Mouse (Mus musculus): Measurements from ENCODE around the gene D10Wsu102e.
"Not testable (repeated sequence)": the region's sequence is repeated elsewhere in the genome, so short reads cannot be mapped to it uniquely, and the experiment has no call there.

D10Wsu102e gene

DNA sequence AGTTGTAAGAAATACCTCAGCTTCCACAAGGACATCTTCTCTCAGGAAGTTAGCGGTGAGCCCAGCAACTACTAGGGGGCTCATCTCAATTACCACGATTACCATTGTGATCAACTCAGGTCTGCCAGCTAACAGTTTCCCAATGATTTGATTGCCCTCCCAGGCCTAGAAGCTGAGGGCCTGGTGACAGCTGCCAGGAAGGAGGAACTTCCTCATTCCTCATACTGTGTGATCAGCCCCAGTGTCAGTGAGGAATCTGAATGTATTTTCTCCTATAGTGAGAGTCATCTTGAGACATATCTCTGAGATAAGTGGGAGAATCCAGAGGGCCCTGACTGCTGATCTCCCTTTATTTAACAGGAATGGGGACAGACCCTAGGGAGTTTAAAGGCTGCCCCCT is 37.3 kb downstream of the D10Wsu102e start:
- no peak for DNase-seq

DNA sequence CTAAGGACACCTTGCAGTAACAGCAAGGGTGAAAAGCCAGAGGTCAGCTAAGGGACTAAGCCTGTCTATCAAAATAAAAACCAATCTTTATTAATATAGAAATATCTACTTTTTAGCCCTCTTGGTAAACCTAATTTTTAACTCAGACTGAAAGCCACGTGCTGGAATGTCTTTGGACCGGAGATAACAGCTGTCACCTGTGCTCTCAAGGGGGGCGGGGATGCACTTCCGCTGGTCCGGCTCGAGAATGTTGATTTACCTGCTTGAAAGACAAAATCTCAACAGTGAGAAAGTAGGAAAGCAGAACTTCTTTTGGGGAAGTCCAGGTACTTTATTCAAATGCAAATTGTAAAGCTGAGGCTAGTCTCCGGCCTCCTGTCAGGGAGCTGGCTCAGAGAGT is 40.9 kb downstream of the D10Wsu102e start:
- not testable (repeated sequence) for DNase-seq

DNA sequence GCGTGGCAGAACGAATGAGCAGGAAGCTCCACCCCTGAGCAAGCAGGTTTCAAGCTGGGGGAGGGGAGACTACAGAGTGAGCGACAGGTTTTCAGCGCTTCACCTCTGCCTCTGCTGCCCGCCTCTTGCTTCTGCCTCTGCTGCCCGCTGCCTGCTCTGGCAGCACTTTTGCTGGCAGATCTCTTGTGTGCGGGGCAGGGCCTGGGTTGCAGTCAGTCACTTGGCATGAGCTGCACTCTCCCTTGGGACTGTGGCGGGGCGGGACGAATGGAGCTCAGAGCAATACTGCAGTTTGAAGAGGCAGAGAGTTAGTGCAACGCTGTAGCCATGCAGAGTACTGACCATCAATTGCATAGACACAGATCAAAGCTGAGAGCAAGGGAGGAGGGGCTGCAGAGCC is 45.0 kb downstream of the D10Wsu102e start:
- DNase-seq = no peak

GRCm38 (mm10) chr10:83405711-83406110 is 45.7 kb downstream of the D10Wsu102e start:
- no peak for DNase-seq

GRCm38 (mm10) chr10:83407141-83407540 is 47.1 kb downstream of the D10Wsu102e start:
- DNase-seq = no peak

- DNase-seq = not testable (repeated sequence)
Observed at GRCm38 (mm10) chr10:83418466-83418865, 58.4 kb downstream of the D10Wsu102e start.

GRCm38 (mm10) chr10:83448582-83448981 is 88.6 kb downstream of the D10Wsu102e start:
- no peak for DNase-seq

- no peak for DNase-seq
Observed at GRCm38 (mm10) chr10:83457531-83457930, 97.5 kb downstream of the D10Wsu102e start.

- no peak for DNase-seq
Observed at GRCm38 (mm10) chr10:83475226-83475625, 115.2 kb downstream of the D10Wsu102e start.

DNA sequence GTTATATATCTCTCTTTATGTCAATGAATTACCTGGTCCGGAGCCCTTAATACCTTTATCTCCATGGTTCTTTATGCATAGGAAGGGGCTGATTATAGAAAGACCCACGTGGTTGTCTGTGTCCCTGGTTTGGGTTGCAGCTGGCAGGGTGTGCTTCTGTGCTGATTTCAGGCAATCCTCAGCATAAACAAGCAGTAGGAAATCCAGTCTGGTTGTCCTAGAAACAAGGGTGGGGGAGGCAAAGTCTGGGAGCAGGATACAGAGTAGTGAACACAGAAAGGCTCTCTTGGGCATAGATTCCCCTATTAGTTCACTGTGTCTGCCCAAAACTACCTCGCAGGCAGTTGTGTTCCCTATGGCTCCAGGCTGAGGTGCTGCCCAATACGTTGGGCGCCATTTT is 117.3 kb downstream of the D10Wsu102e start:
- DNase-seq = no peak

- DNase-seq = no peak
Observed at GRCm38 (mm10) chr10:83490506-83490905, 130.5 kb downstream of the D10Wsu102e start.

- no peak for DNase-seq
Observed at GRCm38 (mm10) chr10:83497321-83497720, 137.3 kb downstream of the D10Wsu102e start.

- peak; percentile 57 for DNase-seq
Observed at GRCm38 (mm10) chr10:83508962-83509660, 149.1 kb downstream of the D10Wsu102e start.

- DNase-seq = no peak
Observed at GRCm38 (mm10) chr10:83511304-83511703, 151.3 kb downstream of the D10Wsu102e start.

GRCm38 (mm10) chr10:83513736-83514135 is 153.7 kb downstream of the D10Wsu102e start:
- no peak for DNase-seq

DNA sequence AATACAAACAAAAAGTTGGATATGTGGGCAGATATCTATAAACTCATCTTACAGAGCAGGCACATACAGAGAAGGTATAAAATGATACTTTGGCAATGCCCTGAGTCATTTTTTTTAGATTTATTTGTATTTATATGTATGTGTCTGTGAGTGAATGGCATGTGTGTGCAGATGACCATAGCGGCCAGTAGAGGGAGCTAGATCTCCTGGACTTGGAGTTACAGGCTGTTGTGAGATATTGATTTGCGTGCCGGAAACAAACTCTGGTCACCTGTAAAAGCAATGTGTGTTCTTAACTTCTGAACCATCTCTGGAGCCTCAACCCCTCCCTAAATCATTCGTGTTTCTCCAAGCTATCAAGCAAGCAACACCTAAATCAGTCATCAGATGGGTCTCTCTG is 161.0 kb downstream of the D10Wsu102e start:
- DNase-seq = peak; percentile 16

- DNase-seq = not testable (repeated sequence)
Observed at GRCm38 (mm10) chr10:83524238-83524637, 164.2 kb downstream of the D10Wsu102e start.

DNA sequence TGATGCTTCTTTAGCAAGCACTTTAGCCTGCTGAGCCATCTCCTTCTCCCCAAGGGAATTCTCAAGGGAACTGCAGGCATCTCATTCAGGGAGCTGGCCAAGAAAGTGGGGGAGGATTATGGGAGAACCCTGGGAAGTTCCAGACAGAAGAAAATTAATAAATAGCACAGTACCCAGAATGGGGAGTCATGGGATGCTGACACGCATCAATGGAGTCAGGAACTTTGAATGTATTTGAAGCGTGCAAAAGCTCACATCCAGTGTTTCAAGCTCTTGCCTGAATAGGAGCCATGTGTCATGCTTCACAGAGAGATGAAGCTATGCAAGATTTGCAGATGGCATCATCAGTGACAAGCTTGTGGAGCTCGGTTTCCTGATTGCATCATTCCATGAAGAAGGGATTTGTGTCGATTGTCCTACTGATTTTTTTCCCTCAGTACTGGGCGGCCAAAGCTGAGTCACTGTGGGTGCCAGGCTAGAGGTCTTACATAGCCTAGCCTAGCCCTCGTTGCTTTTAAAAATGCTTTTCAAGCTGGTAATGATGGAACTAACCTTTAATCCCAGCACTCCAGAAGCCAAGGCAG is 170.5 kb downstream of the D10Wsu102e start:
- DNase-seq = no peak

GRCm38 (mm10) chr10:83533258-83533909 is 173.4 kb downstream of the D10Wsu102e start:
- peak; percentile 15 for DNase-seq

GRCm38 (mm10) chr10:83533910-83534283 is 173.9 kb downstream of the D10Wsu102e start, which contains the start of gene Aldh1l2:
TSS of gene Aldh1l2 (minus strand) at chr10:83534140.
- peak; percentile 59 for DNase-seq

DNA sequence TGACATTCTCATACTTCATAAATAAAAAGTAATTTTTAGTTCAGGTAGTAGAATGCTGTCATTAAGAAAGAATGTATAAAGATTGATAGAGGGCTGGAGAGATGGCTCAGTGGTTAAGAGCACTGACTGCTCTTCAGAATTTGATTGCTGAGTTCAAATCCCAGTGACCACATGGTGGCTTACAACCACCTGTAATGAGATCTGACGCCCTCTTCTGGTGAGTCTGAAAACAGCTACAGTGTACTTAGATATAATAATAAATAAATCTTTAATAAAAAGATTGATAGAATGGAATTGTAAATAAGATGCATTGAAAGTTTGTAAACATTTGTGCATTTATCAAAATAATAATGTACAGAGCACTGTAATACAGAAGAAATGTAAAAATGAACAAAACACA is 176.4 kb downstream of the D10Wsu102e start:
- DNase-seq = no peak

All from thymus, postnatal 4 days (tissue).